Mouse (Mus musculus) heart, embryonic 14.5 days (tissue): ENCODE measurements at regions not wholly inside any gene's neighbourhood (a gene's known extent, or its start where the extent isn't known, plus 50 kb on each side); places are given as distances from the start of the nearest gene placed in this dataset.

Experiments
- ATAC-seq: fragments of 200-750 bp; cut with Nextera tagmentation; 2 replicates; pipeline ENCODE4 v1.8.0; 2017; ENCODE audit warnings: low read depth, moderate TSS enrichment; ENCODE audit not compliant: insufficient number of reproducible peaks, insufficient read depth, low FRiP score
- H3K27ac ChIP-seq, 2 experiments: fragments of 200-500 bp in 1 of 2; fragments of 300-500 bp in 1 of 2; sonication (generic) in 1 of 2; replicated peaks in 1 of 2; 2 replicates each; pipeline ENCODE4 v1.5.1; 2012 to 2014; ENCODE audit warnings: low read depth in 2 of 2, low read length in 2 of 2, control low read depth in 1 of 2, mild to moderate bottlenecking in 1 of 2, mixed read lengths in 1 of 2; ENCODE audit not compliant: control insufficient read depth in 1 of 2, insufficient read depth in 1 of 2
- H3K27me3 ChIP-seq: fragments of 300-500 bp; sonication (generic); 2 replicates; pipeline ENCODE4 v1.6.1; 2014; ENCODE audit warnings: mild to moderate bottlenecking, low read length, control low read depth; ENCODE audit not compliant: control insufficient read depth, insufficient read depth
- H3K36me3 ChIP-seq: fragments of 300-500 bp; sonication (generic); 2 replicates; pipeline ENCODE4 v1.6.1; 2014; ENCODE audit warnings: mild to moderate bottlenecking, control low read depth, low read length, mixed read lengths; ENCODE audit not compliant: control insufficient read depth, insufficient read depth
- H3K4me1 ChIP-seq, 2 experiments: fragments of 200-500 bp in 1 of 2; fragments of 300-500 bp in 1 of 2; sonication (generic) in 1 of 2; 2 replicates each; pipeline ENCODE4 v1.6.1; 2012 to 2014; ENCODE audit warnings: low read length in 2 of 2, control low read depth in 1 of 2, mixed read lengths in 1 of 2; ENCODE audit not compliant: control insufficient read depth in 2 of 2, insufficient read depth in 2 of 2
- H3K4me2 ChIP-seq: fragments of 300-500 bp; sonication (generic); 2 replicates; pipeline ENCODE4 v1.6.1; 2014; ENCODE audit warnings: mild to moderate bottlenecking, low read length
- H3K4me3 ChIP-seq, 2 experiments: fragments of 200-500 bp in 1 of 2; fragments of 300-500 bp in 1 of 2; sonication (generic) in 1 of 2; 2 replicates each; pipeline ENCODE4 v1.5.1; 2012 to 2014; ENCODE audit warnings: low read length in 2 of 2, mild to moderate bottlenecking in 2 of 2, control low read depth in 1 of 2, low read depth in 1 of 2, moderate library complexity in 1 of 2; ENCODE audit not compliant: control insufficient read depth in 1 of 2, insufficient read depth in 1 of 2
- H3K9ac ChIP-seq: fragments of 300-500 bp; sonication (generic); 2 replicates; pipeline ENCODE4 v1.6.1; 2014; ENCODE audit warnings: mild to moderate bottlenecking, low read length
- H3K9me3 ChIP-seq: fragments of 300-500 bp; sonication (generic); 2 replicates; pipeline ENCODE4 v1.6.1; 2016; ENCODE audit warnings: low read length, control low read depth; ENCODE audit not compliant: control insufficient read depth
- WGBS: fragments of 180-500 bp; shearing (Covaris S2); extraction: QIAGEN DNeasy Blood & Tissue Kit; methylation state at CpG from one replicate; pipeline ENCODE4 v1.1.7; 2014; 5-methylcytosine and 5-hydroxymethylcytosine counted together

DNA sequence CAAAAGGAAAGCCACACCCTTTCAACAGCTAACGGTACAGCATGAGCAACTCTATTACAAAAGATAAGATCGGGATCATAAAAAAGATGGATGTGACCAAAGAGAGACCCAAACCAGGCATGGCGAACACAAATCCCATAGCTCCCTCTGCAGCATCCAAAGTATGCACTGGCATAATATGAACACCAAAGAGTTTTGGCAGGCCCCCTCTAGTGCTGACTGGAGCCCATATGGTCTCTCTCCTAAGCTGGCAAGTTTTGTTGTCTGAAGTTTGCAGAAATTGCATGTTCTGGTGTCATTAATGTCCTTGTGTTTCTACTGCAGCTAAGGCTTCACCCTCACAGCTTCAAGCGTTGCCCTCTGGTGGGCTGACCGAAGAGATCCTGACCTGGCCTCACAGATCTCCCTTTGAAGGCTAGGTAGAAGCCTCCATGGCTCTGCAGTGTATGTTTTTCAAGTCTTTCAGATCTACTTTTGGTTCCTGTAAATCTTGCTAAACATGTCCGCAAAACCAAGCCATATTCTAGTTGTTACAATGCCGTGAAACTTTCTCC lies 75.7 kb upstream of the Bcl2l14 start:
- no peak for ATAC-seq
- Histone ChIP-seq H3K27me3 (no peaks in the 10 kb centered on the region), H3K27ac (no peak overlapping the region), H3K4me3 (no peak overlapping the region), H3K9ac (no peak overlapping the region), H3K9me3 (no peaks in the 10 kb centered on the region), H3K4me2 (no peak overlapping the region), H3K36me3 (no peaks in the 10 kb centered on the region), H3K4me1 (no peaks in the 10 kb centered on the region)
- 87% methylated on average over 7 of the region's 7 CpGs for WGBS

DNA sequence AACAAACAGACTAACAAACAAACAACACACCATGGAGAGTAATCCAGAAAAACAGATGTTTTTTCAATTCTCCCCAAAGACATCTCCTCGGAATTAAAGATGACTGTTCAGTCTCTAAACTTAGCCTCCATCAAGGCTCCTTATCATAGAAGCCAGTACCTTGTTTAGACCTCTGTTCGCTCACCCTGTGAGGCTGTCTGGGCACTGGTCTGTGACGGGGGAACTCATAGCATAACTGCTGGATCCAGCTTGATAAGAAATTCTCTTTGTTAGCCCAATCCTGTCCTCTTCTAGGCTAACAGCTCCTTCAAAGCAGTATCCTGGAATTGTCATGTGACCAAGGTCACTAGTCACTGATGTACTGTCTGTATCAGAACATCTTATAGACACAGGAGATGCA lies 72.1 kb upstream of the Bcl2l14 start:
- Histone ChIP-seq H3K36me3 (no peaks in the 10 kb centered on the region), H3K4me1 (no peaks in the 10 kb centered on the region), H3K4me2 (no peak overlapping the region), H3K9ac (no peak overlapping the region), H3K4me3 (no peak overlapping the region), H3K9me3 (no peaks in the 10 kb centered on the region), H3K27me3 (no peaks in the 10 kb centered on the region), H3K27ac (no peak overlapping the region)
- 35% methylated on average over 3 of the region's 3 CpGs for WGBS
- ATAC-seq = no peak

DNA sequence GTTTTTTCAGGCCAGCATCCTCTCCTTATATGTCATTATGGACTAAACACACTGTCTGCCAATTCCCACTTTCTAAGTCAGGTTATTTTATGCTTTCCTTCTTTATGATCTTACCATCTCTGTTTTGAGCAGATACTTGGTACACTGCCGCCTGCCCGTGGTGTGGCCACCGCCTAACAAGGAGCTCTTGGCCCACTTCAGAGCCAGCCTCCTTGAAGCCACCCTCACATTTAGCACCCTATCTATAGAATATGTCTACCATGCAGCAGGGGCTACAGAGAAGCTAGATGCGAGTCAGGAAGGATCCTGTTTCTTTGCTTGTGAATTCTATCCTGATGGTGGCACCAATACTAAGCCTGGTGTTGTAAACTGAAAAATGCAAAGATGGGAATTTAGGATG lies 70.6 kb upstream of the Bcl2l14 start:
- H3K4me3 ChIP-seq = no peak overlapping the region
- no peak for ATAC-seq
- H3K27me3 ChIP-seq = no peaks in the 10 kb centered on the region
- WGBS = 90% methylated on average over 4 of the region's 4 CpGs
- no peaks in the 10 kb centered on the region for H3K4me1 ChIP-seq
- H3K36me3 ChIP-seq = no peaks in the 10 kb centered on the region
- no peak overlapping the region for H3K4me2 ChIP-seq
- H3K9ac ChIP-seq = no peak overlapping the region
- no peak overlapping the region for H3K27ac ChIP-seq
- H3K9me3 ChIP-seq = no peaks in the 10 kb centered on the region

- no peaks in the 10 kb centered on the region for H3K27me3 ChIP-seq
- H3K4me3 ChIP-seq = no peak overlapping the region
- H3K27ac ChIP-seq = no peak overlapping the region
- H3K9ac ChIP-seq = no peak overlapping the region
- ATAC-seq = no peak
- no peaks in the 10 kb centered on the region for H3K4me1 ChIP-seq
- H3K4me2 ChIP-seq = no peak overlapping the region
- 71% methylated on average over 10 of the region's 10 CpGs for WGBS
- no peaks in the 10 kb centered on the region for H3K36me3 ChIP-seq
- no peaks in the 10 kb centered on the region for H3K9me3 ChIP-seq
Observed at GRCm38 (mm10) chr6:134329550-134330299, 66.4 kb upstream of the Bcl2l14 start.

GRCm38 (mm10) chr6:134330300-134330640 lies 65.8 kb upstream of the Bcl2l14 start:
- Histone ChIP-seq H3K4me3 (no peak overlapping the region), H3K27me3 (no peaks in the 10 kb centered on the region), H3K9ac (no peak overlapping the region), H3K4me2 (no peak overlapping the region), H3K9me3 (no peaks in the 10 kb centered on the region), H3K4me1 (no peaks in the 10 kb centered on the region), H3K27ac (no peak overlapping the region), H3K36me3 (no peaks in the 10 kb centered on the region)
- ATAC-seq = no peak
- WGBS = 90% methylated on average over 4 of the region's 4 CpGs

GRCm38 (mm10) chr6:134332718-134333432 lies 63.2 kb upstream of the Bcl2l14 start:
- no peaks in the 10 kb centered on the region for H3K36me3 ChIP-seq
- no peak overlapping the region for H3K4me2 ChIP-seq
- 0 out of 2 replicates have a peak, but pooled peaks have one; percentile 50 for ATAC-seq
- no peak overlapping the region for H3K27ac ChIP-seq
- H3K4me3 ChIP-seq = no peak overlapping the region
- H3K4me1 ChIP-seq = no peaks in the 10 kb centered on the region
- H3K9ac ChIP-seq = no peak overlapping the region
- H3K27me3 ChIP-seq = no peaks in the 10 kb centered on the region
- no peaks in the 10 kb centered on the region for H3K9me3 ChIP-seq
- WGBS = 59% methylated on average over 15 of the region's 15 CpGs

DNA sequence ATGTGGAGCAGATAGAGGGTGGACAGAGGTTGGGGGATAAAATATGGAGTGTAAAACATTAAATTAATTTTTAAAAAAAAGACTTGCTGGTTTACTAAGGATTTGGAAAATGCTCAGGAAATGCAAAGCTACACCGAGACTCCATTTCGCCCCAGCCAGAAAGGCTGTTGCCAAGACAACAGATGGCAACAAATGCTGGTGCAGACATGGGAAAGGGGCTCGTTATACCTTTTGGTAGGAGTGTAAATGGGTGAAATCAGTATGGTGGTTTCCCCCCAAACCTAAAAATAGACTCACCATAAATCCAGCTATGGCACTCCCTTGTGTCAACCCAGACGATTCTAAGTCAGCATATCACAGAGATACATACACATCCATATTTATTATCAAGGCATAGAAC lies 60.4 kb upstream of the Bcl2l14 start:
- 76% methylated on average over 4 of the region's 4 CpGs for WGBS
- no peak overlapping the region for H3K4me2 ChIP-seq
- no peak overlapping the region for H3K9ac ChIP-seq
- H3K9me3 ChIP-seq = no peaks in the 10 kb centered on the region
- no peaks in the 10 kb centered on the region for H3K27me3 ChIP-seq
- no peaks in the 10 kb centered on the region for H3K4me1 ChIP-seq
- H3K27ac ChIP-seq = no peak overlapping the region
- ATAC-seq = no peak
- no peaks in the 10 kb centered on the region for H3K36me3 ChIP-seq
- H3K4me3 ChIP-seq = no peak overlapping the region
